Mouse (Mus musculus) right cerebral cortex, adult 2 months (tissue): Measurements from ENCODE around the gene Akap13.
A peak's percentile ranks its signal among the peaks of the same experiment; 100 is the strongest.

Experiments used
- DNase-seq, 2 experiments: peaks; one replicate each; pipeline ENCODE4 v3.0.0; 2021 to 2022; ENCODE audit warnings: low spot score in 2 of 2

The Akap13 gene

GRCm38 (mm10) chr7:75515472-75515871, 60.1 kb downstream of the Akap13 start:
- DNase-seq, result no peak

GRCm38 (mm10) chr7:75516716-75517619, 61.6 kb downstream of the Akap13 start:
- DNase-seq, result no peak

- no peak for DNase-seq
Observed at GRCm38 (mm10) chr7:75520531-75520930, 65.2 kb downstream of the Akap13 start.

- DNase-seq, result no peak
Observed at GRCm38 (mm10) chr7:75521199-75521598, 65.9 kb downstream of the Akap13 start.

GRCm38 (mm10) chr7:75522226-75522625, 66.9 kb downstream of the Akap13 start:
- DNase-seq, result no peak

- no peak for DNase-seq
Observed at GRCm38 (mm10) chr7:75524789-75525569, 69.6 kb downstream of the Akap13 start.

- no peak for DNase-seq
Observed at GRCm38 (mm10) chr7:75525716-75526401, 70.5 kb downstream of the Akap13 start.

- no peak for DNase-seq
Observed at GRCm38 (mm10) chr7:75528751-75529150, 73.4 kb downstream of the Akap13 start.

GRCm38 (mm10) chr7:75529857-75530437, 74.6 kb downstream of the Akap13 start:
- no peak for DNase-seq

GRCm38 (mm10) chr7:75530642-75531041, 75.3 kb downstream of the Akap13 start:
- DNase-seq, result no peak

- no peak for DNase-seq
Observed at GRCm38 (mm10) chr7:75533079-75533478, 77.7 kb downstream of the Akap13 start.

- no peak for DNase-seq
Observed at GRCm38 (mm10) chr7:75536298-75536697, 81.0 kb downstream of the Akap13 start.

GRCm38 (mm10) chr7:75537567-75537966, 82.2 kb downstream of the Akap13 start:
- no peak for DNase-seq

- no peak for DNase-seq
Observed at GRCm38 (mm10) chr7:75538513-75538912, 83.2 kb downstream of the Akap13 start.

GRCm38 (mm10) chr7:75539168-75539567, 83.8 kb downstream of the Akap13 start:
- no peak for DNase-seq

GRCm38 (mm10) chr7:75549856-75550255, 94.5 kb downstream of the Akap13 start:
- no peak for DNase-seq

GRCm38 (mm10) chr7:75550791-75551336, 95.5 kb downstream of the Akap13 start:
- DNase-seq, result no peak

- DNase-seq, result no peak
Observed at GRCm38 (mm10) chr7:75553002-75553666, 97.8 kb downstream of the Akap13 start.

- no peak for DNase-seq
Observed at GRCm38 (mm10) chr7:75553667-75554045, 98.3 kb downstream of the Akap13 start.

- no peak for DNase-seq
Observed at GRCm38 (mm10) chr7:75554065-75554464, 98.7 kb downstream of the Akap13 start.

GRCm38 (mm10) chr7:75555940-75556339, 100.6 kb downstream of the Akap13 start:
- DNase-seq, result peak in 1 of 2 experiments; percentile 26
